Mouse (Mus musculus): ENCODE measurements around the gene Sys1.

The Sys1 gene

DNA sequence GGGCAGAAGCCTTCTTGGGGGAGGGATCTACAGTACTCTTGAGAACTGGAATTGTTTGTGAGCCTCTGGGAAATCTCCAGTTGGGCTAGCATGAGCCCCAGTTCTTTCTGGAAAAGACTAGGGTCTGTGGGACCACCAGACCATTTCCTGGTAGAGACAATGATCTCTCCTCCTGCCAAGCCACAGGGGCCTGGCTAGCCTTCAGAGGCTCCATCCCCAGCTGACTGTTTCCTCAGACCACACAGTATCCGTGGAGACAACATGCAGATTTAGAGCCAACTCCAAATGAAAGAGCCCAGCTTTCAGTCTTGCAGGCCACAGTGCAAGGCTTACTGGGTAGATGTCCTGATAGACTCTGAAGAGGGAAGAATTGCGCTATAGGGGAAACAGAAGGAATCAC lies 37.4 kb downstream of the Sys1 start:
- no peak for DNase-seq (ENCODE audit: extremely low read depth, insufficient read length, low spot score)

DNA sequence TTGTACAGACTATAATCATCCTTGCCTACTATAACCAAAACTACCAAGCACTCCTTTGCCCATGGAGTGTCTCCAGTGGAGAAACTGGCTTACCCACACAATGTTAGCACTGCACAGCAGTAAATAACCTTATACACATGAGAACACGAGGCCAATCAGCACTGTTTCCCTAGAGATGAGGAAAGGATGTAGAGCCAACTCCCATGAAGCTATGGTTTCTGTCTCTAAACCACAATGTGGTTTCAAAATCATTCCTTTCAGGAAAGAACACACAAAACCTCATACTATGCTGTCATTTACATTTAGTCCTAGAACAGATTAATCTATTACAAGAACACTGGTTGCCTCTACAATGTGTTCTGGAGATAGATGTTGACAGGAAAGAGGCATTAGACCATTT lies 39.6 kb downstream of the Sys1 start:
- DNase-seq (ENCODE audit: extremely low read depth, insufficient read length, low spot score): no peak

- peak; percentile 83 for DNase-seq (ENCODE audit: extremely low read depth, insufficient read length, low spot score)
Measured at GRCm38 (mm10) chr2:164496847-164497690, 40.3 kb downstream of the Sys1 start, which contains the start of gene Pigt. TSS of gene Pigt (plus strand) at chr2:164497520.

GRCm38 (mm10) chr2:164497691-164498268 lies 41.0 kb downstream of the Sys1 start:
- no peak for DNase-seq (ENCODE audit: extremely low read depth, insufficient read length, low spot score)

DNA sequence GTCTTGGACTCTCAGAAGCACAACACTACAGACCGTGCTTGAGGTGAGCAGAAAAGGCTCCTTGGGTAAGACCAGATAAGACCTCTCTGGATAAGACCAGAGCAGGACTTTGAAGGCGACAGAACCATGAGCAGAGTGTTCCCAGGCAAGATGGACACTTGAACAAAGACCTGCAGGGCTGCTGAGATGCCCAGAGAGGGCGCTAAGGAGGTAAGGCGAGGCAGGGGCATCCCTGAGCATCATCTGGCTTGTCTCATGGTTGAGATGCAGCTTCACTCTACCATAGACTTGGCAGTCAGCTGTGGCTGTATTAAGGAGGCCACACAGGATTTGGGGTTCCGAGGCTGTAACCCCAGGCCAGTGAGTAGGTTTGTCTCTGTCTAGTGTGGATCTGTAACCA lies 42.6 kb downstream of the Sys1 start:
- DNase-seq (ENCODE audit: extremely low read depth, insufficient read length, low spot score): no peak

- DNase-seq (ENCODE audit: extremely low read depth, insufficient read length, low spot score): no peak
Measured at GRCm38 (mm10) chr2:164500511-164500910, 43.7 kb downstream of the Sys1 start.

DNA sequence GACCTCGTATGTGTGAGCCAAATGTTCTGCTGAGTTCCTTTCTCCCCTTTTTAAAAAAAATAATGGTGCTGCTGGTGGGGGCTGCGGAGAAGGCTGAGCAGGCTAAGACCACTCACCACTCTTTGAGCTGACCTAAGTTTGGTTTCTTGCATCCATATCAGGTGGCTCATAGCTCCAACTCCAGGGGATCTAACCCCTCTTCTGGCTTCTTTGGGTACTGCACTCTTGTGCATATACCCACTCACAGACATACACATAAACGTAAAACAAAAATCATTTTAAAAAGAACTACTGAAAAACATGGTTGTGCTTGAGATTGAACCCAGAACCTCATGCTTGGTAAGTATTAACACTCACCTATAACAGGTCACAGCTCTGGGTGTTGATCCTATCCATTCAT lies 48.2 kb downstream of the Sys1 start:
- no peak for DNase-seq (ENCODE audit: extremely low read depth, insufficient read length, low spot score)

GRCm38 (mm10) chr2:164505619-164506347 lies 49.0 kb downstream of the Sys1 start:
- DNase-seq (ENCODE audit: extremely low read depth, insufficient read length, low spot score): no peak

- no peak for DNase-seq (ENCODE audit: extremely low read depth, insufficient read length, low spot score)
Measured at GRCm38 (mm10) chr2:164507811-164508210, 51.0 kb downstream of the Sys1 start.

DNA sequence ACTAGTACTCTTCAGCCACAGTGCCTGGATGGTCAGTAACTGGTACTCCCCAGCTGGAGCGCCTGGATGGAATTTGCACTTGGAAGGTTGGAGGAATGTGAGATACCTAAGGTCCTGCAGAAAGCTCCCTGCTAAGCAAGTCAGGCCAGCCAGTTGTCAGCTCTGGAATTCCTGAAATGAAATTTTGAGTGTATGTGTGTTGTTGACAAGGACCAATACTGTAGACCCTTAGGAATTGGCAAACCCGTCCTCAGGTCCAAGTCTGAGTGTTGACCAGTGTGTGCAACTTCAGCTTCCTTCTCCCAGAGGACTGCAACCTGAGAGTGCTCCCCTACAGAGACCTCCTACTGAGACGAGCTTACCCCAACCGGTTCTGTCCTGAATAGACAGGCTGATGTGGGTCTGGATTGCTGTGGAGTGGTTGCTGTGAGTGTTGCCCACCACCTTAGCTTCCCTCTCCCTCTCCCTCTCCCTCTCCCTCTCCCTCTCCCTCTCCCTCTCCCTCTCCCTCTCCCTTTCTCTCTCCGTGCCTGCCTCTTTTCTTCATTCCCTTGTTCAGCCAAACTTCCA lies 53.9 kb downstream of the Sys1 start:
- no peak for DNase-seq (ENCODE audit: extremely low read depth, insufficient read length, low spot score)

DNA sequence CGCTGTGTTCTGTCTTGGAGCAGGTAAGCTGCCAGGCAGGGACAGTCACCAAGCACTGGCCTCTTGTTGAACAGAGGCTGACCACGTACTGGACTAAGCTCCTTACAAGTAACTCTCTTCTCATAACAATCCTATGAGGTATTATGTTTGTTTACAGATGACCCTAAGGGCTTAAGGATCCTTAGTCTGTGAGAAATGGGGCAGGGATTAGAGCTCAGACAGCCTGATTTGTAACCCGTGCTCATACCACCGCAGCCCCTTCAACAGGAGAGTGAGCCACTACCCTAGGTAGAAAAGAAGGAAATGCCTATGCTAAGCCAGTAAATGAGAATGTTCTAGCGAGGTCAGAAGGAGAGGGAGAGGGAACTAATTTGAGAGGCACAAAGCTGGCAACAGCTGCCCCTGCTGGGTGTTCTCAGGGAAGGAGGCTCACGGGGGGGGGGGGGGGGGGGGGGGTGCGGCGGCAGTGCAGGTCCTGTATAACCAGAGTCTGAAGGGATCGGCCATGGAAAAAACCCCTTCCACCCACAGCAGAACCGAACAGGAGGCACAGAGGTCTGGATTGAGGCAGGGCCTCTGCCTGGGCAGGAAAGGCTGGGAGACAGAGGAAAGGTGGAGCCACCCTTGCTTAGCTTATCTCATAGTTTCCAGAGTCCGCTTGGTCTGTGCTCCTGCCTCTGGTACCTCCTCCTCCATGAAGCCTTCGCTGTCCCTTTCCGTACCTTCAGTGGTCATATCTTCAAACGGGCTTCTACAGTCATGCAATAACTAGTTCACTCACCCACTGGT lies 55.6 kb downstream of the Sys1 start:
- DNase-seq (ENCODE audit: extremely low read depth, insufficient read length, low spot score): no peak

DNA sequence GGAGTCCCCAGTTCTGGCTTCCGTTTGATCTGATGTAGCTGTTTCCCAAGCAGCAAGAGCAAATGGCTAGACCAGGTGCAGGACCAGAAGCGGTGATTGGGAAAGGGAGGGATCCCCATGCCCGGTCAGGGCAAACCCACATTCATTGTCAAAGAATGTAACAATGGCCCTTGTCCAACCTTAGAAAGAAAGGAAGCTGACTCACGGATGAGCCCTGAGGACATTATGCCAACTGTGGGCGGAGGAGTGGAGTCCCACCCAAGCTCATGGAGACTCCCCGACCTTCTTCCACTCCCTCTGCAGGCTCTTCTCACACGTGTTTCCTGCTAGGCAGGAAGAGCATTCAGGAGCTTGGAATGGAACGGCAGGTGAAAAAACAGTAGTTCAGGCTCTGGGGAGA lies 56.6 kb downstream of the Sys1 start:
- peak; percentile 76 for DNase-seq (ENCODE audit: extremely low read depth, insufficient read length, low spot score)

DNA sequence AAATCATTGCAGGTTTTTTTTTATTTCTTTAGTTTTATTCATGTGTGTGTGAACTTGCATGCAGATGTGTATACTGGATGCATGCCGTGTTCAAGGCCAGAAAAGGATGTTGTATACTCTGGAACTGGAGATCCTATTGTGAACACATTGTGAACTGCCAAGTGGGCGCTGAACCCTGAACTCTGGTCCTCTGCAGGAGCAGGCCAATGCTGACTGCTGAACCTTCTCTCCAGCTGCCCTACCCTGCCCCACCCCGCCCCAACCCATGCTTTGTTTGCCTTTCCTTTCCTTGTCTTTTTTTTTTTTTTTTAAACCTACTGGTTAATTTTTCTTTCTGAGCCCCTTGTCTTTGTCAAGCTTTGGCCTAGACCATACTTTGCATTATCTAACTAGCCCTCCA lies 58.2 kb downstream of the Sys1 start:
- DNase-seq (ENCODE audit: extremely low read depth, insufficient read length, low spot score): no peak

DNA sequence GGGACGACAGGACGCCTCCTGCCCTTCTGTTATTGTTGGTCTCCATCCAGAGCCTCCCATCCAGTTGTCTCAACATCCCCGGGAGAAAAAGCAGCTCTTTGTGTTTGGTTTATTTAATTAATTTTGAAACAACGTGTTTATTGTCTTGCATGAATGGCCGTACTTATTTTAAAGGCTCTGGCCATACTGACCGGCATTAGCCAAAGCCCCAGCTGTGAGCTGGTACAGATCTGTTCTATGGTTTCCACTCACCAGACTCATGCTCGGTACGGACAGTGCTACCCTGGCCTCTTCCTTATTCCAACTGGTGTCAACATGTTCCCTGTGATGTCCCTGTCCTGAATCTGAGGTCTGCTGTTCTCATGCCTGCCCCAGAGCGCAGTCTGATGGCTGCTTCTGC lies 59.1 kb downstream of the Sys1 start:
- no peak for DNase-seq (ENCODE audit: extremely low read depth, insufficient read length, low spot score)

DNA sequence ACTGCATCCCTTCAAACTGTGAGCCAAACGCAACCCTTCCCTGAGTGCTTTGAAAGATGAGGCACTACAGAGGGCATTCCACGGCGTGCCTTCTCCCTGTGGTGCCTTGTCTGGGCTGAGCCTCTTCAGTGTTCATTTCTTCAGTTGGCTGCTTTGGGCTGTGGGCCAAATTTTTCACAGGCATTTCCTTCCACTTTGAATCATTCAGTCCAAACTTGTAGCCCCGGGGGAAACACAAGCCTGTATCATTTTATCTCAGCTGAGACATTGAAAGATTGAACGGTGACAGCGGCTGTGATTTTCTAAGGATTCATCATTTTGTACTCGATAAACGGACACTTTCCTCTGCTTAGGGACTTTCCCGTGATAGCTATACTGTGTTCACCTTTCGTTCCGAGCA lies 59.8 kb downstream of the Sys1 start:
- no peak for DNase-seq (ENCODE audit: extremely low read depth, insufficient read length, low spot score)

DNA sequence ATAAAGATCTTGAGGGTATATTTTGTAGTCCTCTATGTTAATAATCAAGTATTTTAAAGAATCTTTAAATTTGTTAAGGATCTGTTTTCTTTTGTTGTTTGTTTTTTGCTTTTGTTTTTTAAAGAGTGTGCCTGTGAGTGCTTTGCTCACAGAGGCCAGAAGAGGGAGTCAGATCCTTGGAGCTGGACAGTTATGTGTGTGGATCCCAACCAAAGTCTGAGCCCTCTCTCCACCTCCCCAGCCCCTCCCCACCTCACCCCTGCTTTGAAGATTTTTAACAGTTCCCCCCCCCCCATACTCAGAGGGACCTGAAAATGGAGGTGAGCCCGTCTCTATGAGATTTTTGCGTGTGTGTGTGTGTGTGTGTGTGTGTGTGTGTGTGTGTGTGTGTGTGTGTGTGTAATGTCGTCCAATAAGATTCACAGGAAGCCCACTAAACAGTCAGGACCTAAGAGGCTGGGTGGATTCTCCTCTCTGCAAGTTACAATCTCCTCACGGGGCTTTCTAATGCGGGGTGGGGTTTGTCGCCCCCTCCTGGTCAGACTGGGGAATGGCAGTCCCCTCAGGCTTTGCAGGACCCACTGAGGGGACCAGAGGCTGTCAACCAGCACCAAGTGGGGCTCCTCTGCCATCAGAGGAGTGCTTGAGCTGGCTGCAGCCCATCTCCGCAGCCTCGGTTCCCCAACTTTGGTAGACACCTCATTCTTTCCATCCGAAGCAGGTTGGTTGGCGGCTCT lies 60.9 kb downstream of the Sys1 start:
- DNase-seq (ENCODE audit: extremely low read depth, insufficient read length, low spot score): peak; percentile 61

- DNase-seq (ENCODE audit: extremely low read depth, insufficient read length, low spot score): no peak
Measured at GRCm38 (mm10) chr2:164518266-164519170, 61.8 kb downstream of the Sys1 start.

- DNase-seq (ENCODE audit: extremely low read depth, insufficient read length, low spot score): no peak
Measured at GRCm38 (mm10) chr2:164519171-164519526, 62.4 kb downstream of the Sys1 start.

- peak; percentile 67 for DNase-seq (ENCODE audit: extremely low read depth, insufficient read length, low spot score)
Measured at GRCm38 (mm10) chr2:164520782-164521181, 64.0 kb downstream of the Sys1 start.
